Mouse (Mus musculus) myocyte (in vitro differentiated cells): ENCODE measurements around the gene Iqschfp.

Source experiments
- MYOG ChIP-seq, 3 experiments: IDR thresholded peaks; one replicate each; pipeline ENCODE4 v1.6.1; 2011; ENCODE audit warnings: control low read depth in 2 of 3, low read depth in 2 of 3, mild to moderate bottlenecking in 2 of 3; ENCODE audit not compliant: insufficient read length in 2 of 3, control insufficient read depth in 1 of 3, insufficient read depth in 1 of 3
- POLR2A ChIP-seq: IDR thresholded peaks from one replicate; pipeline ENCODE4 v1.6.1; 2011; ENCODE audit warnings: low read depth, mild to moderate bottlenecking, control low read depth, moderate library complexity; ENCODE audit not compliant: insufficient read length
- POLR2AphosphoS2 ChIP-seq: IDR thresholded peaks from one replicate; pipeline ENCODE4 v1.6.1; 2011; ENCODE audit warnings: low read depth, control low read depth; ENCODE audit not compliant: insufficient read length
- REST ChIP-seq: IDR thresholded peaks from one replicate; pipeline ENCODE4 v1.6.1; 2011; ENCODE audit warnings: mild to moderate bottlenecking, control low read depth, moderate library complexity; ENCODE audit not compliant: insufficient read depth, insufficient read length
- TCF12 ChIP-seq: IDR thresholded peaks from one replicate; pipeline ENCODE4 v1.6.1; 2011; ENCODE audit warnings: mild to moderate bottlenecking, control low read depth; ENCODE audit not compliant: poor library complexity, insufficient read depth, severe bottlenecking
- USF1 ChIP-seq: IDR thresholded peaks from one replicate; pipeline ENCODE4 v1.6.1; 2011; ENCODE audit warnings: low read depth, mild to moderate bottlenecking, control low read depth, moderate library complexity

DNA sequence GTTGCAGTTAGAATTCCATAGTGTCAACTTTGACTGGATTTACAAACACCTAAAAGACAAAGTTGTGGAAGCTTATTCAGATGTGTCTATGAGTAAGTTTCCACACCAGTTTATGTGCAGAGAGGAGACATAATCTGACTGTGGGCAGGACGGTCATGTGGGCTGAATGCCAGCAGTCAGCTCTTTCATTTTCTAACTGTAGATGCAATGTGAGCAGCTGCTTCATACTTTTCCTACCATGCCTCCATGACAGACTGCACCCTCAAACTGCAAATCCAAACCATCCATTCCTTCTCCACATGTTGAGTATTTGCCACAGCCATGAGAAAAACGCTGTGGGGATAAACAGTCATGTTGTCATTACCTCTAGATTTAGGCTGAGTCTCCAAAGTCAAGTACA, 528.9 kb downstream of the Iqschfp start:
- TF ChIP-seq TCF12 = no peak
- no peak for TF ChIP-seq USF1
- no peak for TF ChIP-seq POLR2A
- no peak for TF ChIP-seq REST
- TF ChIP-seq POLR2AphosphoS2 = no peak
- no peak for TF ChIP-seq MYOG (IDR thresholded peaks at IDR 0.05; ENCODE audit: control insufficient read depth in 1 of 3, insufficient read depth in 1 of 3, insufficient read length in 2 of 3, low read depth in 2 of 3)
